Mouse (Mus musculus) hindbrain, embryonic 10.5 days (tissue): ENCODE data around the gene Lexm. TPM values are rescaled to one million over a fixed set of nuclear protein-coding genes. Genes with fewer than 3 reads are reported as not detected.
A peak's percentile ranks its signal among the peaks of the same experiment; 100 is the strongest.

Source experiments
- DNase-seq: peaks from one replicate; pipeline ENCODE4 v3.0.0-alpha.2; 2017; ENCODE audit warnings: low spot score
- H3K27ac ChIP-seq: fragments of 300-500 bp; sonication (generic); 2 replicates; pipeline ENCODE4 v1.5.1; 2016; ENCODE audit warnings: mild to moderate bottlenecking, moderate library complexity
- H3K27me3 ChIP-seq: fragments of 300-500 bp; sonication (generic); 2 replicates; pipeline ENCODE4 v1.6.1; 2016; ENCODE audit warnings: mild to moderate bottlenecking; ENCODE audit not compliant: poor library complexity, insufficient read depth, severe bottlenecking
- H3K36me3 ChIP-seq: fragments of 300-500 bp; sonication (generic); 2 replicates; pipeline ENCODE4 v1.6.1; 2016; ENCODE audit warnings: mild to moderate bottlenecking, moderate library complexity
- H3K4me1 ChIP-seq: fragments of 300-500 bp; sonication (generic); replicated peaks from 2 replicates; pipeline ENCODE4 v1.6.1; 2016; ENCODE audit warnings: mild to moderate bottlenecking
- H3K4me3 ChIP-seq: fragments of 300-500 bp; sonication (generic); 2 replicates; pipeline ENCODE4 v1.5.1; 2016; ENCODE audit warnings: mild to moderate bottlenecking, moderate library complexity
- H3K9me3 ChIP-seq: fragments of 300-500 bp; sonication (generic); 2 replicates; pipeline ENCODE4 v1.6.1; 2016; ENCODE audit warnings: mild to moderate bottlenecking, moderate library complexity
- WGBS: fragments of 180-500 bp; shearing (Covaris S2); methylation state at CpG from one replicate; pipeline ENCODE4 v1.1.7; 2016; 5-methylcytosine and 5-hydroxymethylcytosine counted together
- polyA plus RNA-seq: library from polyadenylated mRNA; unstranded; fragments of >200 nt; fragmentation: Nextera tagmentation; extraction: Ambion mirVana; gene quantifications from 2 replicates; pipeline ENCODE4 v1.2.1, GENCODE M21; 2016

Gene Lexm
- polyA plus RNA-seq, 1 experiment from 2014 or later, result 0.25 TPM

DNA sequence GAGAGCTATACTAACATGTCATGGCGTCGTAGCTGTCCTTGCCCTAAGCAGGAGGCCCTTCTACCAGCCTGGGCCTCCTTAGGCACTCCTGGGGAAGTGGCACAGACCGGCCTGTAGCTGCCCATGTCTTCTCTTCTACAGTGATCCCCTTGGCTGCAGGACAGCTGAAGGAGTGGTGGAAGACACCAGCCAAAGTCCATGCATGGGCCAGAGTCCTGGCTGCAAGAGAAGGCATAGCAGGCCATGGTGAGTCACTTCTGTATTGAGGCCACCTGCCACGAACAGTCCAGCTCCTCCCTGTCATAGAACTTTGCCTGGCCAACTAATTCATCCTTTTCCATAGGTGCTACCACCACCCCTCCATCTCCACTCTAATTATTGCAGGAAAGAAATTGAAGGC lies 1.9 kb upstream of the Lexm start:
- WGBS, result 85% methylated on average over 4 of the region's 4 CpGs
- Histone ChIP-seq H3K4me1 (peaks cover 31% of the 10 kb centered on the region), H3K36me3 (no peaks in the 10 kb centered on the region), H3K27ac (no peak overlapping the region), H3K27me3 (peaks cover 58% of the 10 kb centered on the region), H3K9me3 (no peaks in the 10 kb centered on the region), H3K4me3 (no peak overlapping the region)
- no peak for DNase-seq

DNA sequence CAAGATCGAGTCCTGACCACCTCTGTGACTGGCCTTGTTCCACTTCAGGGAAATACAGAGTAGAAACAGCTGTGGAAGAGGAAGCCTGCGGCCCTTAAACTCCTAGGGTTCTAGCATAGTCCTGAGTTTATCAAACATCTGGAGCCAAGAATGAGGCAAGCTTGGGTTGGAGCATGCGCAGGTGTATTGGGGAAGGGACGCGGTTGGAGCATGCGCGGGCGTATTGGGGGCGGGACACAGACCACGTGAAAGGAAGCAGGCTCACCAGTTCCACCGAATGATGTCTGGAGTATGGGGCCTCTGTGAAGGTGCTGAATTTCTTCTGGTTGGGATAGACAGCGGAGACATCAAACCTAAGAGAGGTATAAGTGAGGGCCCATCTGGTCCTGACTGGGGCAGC lies 1.4 kb downstream of the Lexm start:
- WGBS, result 81% methylated on average over 12 of the region's 12 CpGs
- Histone ChIP-seq H3K27ac (no peak overlapping the region), H3K4me3 (no peak overlapping the region)

DNA sequence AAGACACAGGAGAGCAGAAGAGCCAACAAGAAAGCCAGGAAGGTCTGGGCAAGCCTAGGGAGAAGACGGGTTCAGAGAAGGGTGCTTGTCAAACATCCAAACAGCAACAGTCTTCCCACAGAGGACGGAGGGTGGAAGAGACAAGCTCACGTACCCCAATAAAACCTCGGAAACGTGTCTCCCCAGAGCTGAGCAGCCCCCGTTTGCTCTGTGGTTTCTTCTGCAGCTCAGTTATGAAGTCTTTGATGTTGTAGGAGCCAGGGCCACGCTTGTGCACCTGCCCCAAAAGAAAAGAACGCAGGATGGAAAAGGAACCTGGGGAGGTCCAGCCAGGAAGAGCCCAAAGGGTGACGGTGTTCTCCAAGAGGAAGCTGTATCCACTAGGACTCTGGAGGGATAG lies 2.2 kb downstream of the Lexm start:
- no peak overlapping the region for H3K27ac ChIP-seq
- H3K27me3 ChIP-seq, result peaks cover 35% of the 10 kb centered on the region
- H3K36me3 ChIP-seq, result no peaks in the 10 kb centered on the region
- no peaks in the 10 kb centered on the region for H3K9me3 ChIP-seq
- H3K4me1 ChIP-seq, result peaks cover 20% of the 10 kb centered on the region
- no peak for DNase-seq
- WGBS, result 86% methylated on average over 9 of the region's 9 CpGs
- H3K4me3 ChIP-seq, result no peak overlapping the region

More for the DNA sequence above, 1.4 kb downstream of the Lexm start:
- H3K9me3 ChIP-seq, result no peaks in the 10 kb centered on the region
- H3K36me3 ChIP-seq, result no peaks in the 10 kb centered on the region
- DNase-seq, result no peak
- H3K4me1 ChIP-seq, result peaks cover 20% of the 10 kb centered on the region
- H3K27me3 ChIP-seq, result peaks cover 36% of the 10 kb centered on the region

DNA sequence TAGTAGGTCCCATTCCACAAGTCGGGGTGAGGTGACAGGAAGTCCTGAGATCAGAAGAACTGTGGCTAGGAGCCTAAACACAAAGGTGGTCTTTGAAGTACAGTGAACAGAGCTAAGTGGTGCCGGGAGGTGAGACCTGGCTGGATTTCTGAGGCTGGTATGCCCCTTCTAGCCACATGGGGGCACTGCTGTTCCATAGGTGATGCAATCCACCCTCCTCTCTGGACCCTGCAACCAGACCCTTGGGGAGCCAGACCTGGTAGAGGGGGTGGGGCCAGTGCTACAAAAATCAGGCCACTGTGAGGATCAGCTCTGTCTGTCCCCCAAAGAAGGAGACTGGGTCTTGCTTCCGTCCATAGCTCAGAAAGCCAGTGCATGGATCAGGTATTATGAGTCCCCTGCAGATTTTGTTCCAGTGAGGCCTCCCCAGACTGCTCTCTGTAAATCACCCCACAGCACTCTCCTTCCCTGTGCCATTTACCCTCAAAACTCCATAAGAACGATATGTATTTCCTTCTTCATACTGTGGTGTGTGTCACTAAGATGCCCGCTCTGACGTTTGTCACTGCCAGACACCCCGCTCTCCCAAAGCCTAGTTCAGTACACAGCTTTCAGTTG lies 2.8 kb downstream of the Lexm start:
- Histone ChIP-seq H3K27ac (no peak overlapping the region), H3K27me3 (peaks cover 31% of the 10 kb centered on the region), H3K4me3 (no peak overlapping the region), H3K9me3 (no peaks in the 10 kb centered on the region), H3K4me1 (peaks cover 20% of the 10 kb centered on the region), H3K36me3 (no peaks in the 10 kb centered on the region)
- DNase-seq, result peak; percentile 78
- 45% methylated on average over 7 of the region's 7 CpGs for WGBS

DNA sequence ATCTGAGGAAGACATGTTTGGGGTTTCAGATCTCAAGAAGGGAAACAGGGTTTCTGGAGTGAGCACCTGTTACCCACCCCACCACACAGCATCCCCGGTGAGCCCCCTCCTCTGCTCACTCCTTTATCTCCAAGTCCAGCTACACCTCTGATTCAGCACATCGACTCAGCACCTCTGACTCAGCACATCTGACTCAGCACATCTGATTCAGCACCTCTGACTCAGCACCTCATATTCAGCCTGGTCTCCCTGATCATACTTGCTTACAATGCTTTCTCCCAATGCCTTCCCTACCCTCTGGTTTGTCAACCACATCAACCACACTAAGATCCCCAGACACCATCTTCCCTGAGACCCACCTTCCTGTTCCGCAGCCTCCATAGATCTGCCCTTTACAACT lies 3.5 kb downstream of the Lexm start:
- Histone ChIP-seq H3K27ac (no peak overlapping the region), H3K4me1 (peaks cover 20% of the 10 kb centered on the region)
- 79% methylated on average over 3 of the region's 3 CpGs for WGBS

DNA sequence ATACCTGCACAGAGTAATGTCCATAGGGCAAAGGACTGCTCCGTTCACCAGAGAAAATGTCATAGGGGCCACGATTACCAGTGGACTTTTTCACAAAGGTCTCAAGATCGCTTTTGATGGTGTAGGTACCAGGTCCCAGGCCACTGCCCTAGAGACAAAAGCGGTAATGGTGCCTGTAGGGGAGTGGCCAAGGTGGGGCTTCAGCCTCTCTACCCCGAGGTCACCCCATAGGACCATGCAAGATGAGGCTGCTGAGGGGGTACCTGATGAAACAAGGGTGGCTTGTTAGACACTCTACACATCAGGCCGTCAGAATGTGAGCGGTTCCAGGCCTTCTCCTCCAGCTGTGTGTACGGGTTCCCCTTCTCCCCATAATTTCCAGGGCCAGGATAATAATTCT lies 3.9 kb downstream of the Lexm start:
- Histone ChIP-seq H3K4me3 (no peak overlapping the region), H3K4me1 (peaks cover 20% of the 10 kb centered on the region), H3K27me3 (peaks cover 31% of the 10 kb centered on the region), H3K9me3 (no peaks in the 10 kb centered on the region), H3K27ac (no peak overlapping the region), H3K36me3 (no peaks in the 10 kb centered on the region)
- WGBS, result 78% methylated on average over 8 of the region's 8 CpGs
- no peak for DNase-seq

More for the DNA sequence above, 3.5 kb downstream of the Lexm start:
- Histone ChIP-seq H3K4me3 (no peak overlapping the region), H3K27me3 (peaks cover 31% of the 10 kb centered on the region), H3K9me3 (no peaks in the 10 kb centered on the region), H3K36me3 (no peaks in the 10 kb centered on the region)
- no peak for DNase-seq

DNA sequence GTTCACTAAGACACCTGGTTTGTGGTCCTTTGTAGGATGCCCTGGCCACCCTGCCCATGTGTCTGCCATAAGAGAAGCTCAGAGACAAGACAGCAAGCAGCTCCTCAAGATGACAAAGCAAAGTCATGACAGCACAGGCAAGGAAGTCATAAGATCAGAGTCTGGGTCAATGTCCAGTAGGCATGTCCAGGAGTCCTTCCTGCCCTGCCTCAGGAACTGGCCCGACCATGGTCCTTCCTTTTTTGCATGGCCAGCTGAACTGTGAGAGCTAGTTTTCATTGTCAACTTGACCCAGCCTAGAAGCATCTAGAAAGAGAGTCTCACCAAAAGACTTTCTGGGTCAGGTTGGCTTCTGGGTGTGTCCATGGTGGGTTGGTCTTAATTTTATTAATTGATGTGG lies 9.1 kb downstream of the Lexm start:
- WGBS, result 100% methylated on average over 1 of the region's 1 CpGs
- DNase-seq, result no peak
- H3K36me3 ChIP-seq, result no peaks in the 10 kb centered on the region

DNA sequence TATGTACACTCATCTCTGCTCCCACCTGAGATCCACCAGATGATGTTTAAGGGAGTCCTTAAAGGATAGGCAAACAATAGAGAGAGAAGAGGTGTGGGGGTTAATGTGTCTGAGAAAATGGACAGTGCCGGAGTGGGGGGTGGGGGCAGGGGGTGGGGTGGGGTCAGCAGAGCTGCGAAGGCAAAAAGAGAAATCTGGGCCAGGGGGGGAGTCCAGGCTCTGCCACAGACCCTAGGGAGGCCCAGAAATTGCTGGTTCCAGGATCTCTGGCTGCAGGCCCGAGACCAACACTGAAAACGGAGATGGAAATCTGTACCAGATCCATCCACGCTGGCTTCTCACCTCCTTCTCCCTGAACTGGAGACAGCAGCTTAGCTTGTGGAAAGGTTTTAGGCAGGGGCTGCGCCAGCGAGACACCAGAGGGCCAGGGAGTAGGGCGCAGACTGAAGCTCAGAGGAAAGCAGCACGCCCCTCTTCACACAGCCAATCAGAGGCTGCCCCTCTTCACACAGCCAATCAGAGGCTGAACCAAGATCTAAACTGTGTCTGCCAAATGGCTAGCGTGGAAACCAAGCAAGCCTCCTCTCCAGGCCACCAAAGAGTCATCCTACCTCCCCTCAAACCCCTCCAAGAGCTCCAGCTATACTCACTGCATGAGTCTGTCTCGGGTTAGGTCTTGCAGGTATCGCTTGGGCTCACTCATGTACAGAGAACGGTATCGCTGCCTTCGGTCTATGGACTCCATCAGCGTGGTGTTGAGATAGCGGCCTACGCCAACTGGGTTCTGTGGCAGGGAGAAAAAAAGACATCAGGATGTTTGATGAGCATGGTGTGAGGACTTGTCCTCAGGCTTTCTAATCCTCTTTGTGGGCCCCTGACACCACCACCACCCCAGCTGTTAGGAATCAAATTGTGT lies 10.1 kb downstream of the Lexm start:
- Histone ChIP-seq H3K27me3 (no peaks in the 10 kb centered on the region), H3K4me1 (peaks cover 9% of the 10 kb centered on the region), H3K4me3 (peak overlapping the region; percentile 16), H3K36me3 (no peaks in the 10 kb centered on the region), H3K27ac (peak overlapping the region; percentile 73), H3K9me3 (no peaks in the 10 kb centered on the region; the same call in 1 of the 2 replicates)
- WGBS, result 45% methylated on average over 18 of the region's 18 CpGs
- peak; percentile 61 for DNase-seq

More for the DNA sequence above, 9.1 kb downstream of the Lexm start:
- Histone ChIP-seq H3K4me1 (peaks cover 9% of the 10 kb centered on the region), H3K27ac (no peak overlapping the region), H3K27me3 (peaks cover 4% of the 10 kb centered on the region; the same call in 1 of the 2 replicates), H3K4me3 (no peak overlapping the region), H3K9me3 (no peaks in the 10 kb centered on the region; the same call in 1 of the 2 replicates)

DNA sequence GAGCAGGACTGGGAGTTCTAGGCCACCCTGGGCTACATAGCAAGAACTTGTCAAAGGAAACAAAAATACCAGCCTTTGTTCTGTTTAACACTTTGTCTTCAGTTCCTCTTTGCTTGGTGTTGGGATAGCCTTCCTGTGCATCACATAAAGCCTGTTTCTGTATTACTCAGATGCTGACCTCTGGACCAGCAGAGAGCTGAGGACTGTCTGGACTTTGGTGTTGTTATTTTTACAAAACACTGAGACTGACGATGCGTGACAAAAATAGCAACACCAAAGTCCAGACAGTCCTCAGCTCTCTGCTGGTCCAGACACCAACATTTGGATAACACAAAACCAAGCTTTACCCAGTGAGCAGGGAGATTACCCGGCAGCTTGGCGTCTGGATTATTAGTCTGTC lies 16.3 kb downstream of the Lexm start:
- Histone ChIP-seq H3K36me3 (no peaks in the 10 kb centered on the region), H3K4me1 (no peaks in the 10 kb centered on the region), H3K27me3 (no peaks in the 10 kb centered on the region), H3K4me3 (no peak overlapping the region), H3K27ac (no peak overlapping the region), H3K9me3 (no peaks in the 10 kb centered on the region)
- 86% methylated on average over 4 of the region's 4 CpGs for WGBS
- DNase-seq, result no peak

DNA sequence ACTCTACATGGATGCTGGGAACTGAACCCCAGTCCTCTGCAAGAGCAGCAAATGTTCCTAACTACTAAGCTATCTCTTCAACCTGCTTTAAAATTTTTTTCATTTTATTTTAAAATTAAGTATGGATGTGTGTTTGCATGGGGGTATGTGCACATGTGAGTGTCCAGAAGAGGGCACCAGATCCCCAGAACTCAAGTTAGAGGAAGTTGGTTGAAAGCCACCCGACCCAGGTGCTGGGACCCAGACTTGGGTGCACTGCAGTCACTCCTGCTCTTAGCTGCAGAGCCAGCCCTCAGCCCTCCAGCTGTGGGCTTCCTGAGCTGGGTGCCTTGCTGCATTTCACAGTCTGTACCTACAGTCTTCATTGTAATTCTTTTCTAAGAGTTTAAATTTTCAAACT lies 17.6 kb downstream of the Lexm start:
- no peak overlapping the region for H3K27ac ChIP-seq
- H3K36me3 ChIP-seq, result no peaks in the 10 kb centered on the region
- no peaks in the 10 kb centered on the region for H3K4me1 ChIP-seq
- H3K9me3 ChIP-seq, result no peaks in the 10 kb centered on the region
- H3K4me3 ChIP-seq, result no peak overlapping the region
- WGBS, result 50% methylated on average over 1 of the region's 1 CpGs
- DNase-seq, result no peak
- no peaks in the 10 kb centered on the region for H3K27me3 ChIP-seq

DNA sequence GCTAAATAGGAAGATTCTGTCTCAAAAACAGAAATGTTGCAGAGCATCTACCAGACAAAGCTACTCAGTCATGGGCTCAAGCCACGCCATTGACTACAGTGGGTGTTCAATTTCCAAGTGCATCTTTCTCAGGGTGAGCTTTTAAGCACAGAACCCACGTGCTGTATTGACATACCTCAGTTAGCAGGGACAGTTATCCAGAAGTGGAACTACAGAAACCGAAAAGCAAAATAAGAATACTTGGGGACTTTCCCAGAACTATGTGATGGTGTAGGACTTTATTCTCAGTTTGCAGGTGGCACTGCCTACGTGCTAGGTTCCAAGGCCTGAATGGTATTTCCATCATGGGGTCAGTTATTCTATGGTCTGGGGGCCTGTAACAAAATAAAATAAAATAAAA lies 19.3 kb downstream of the Lexm start:
- 87% methylated on average over 4 of the region's 4 CpGs for WGBS
- DNase-seq, result no peak
- H3K4me3 ChIP-seq, result no peak overlapping the region

DNA sequence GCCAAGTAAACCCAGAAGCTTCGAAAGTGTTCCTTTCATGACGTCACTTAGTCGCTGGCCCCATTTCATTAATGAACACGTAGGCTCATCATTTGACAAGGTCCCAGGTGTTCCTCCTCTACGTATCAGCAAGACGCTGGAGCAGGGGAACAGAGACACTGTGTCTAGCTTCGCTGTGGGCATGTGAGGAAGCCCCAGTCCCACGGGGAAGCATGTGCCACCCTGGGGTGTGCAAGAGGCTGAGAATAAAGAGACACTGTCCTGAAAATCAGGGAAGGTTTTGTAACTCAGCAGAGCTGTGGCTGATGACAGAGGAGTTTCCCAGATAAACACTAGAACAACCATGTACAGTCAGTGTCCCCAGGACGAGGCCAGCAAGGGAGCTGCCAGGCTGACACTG lies 20.0 kb downstream of the Lexm start:
- Histone ChIP-seq H3K9me3 (no peaks in the 10 kb centered on the region), H3K4me3 (no peak overlapping the region), H3K27ac (no peak overlapping the region), H3K36me3 (no peaks in the 10 kb centered on the region), H3K27me3 (no peaks in the 10 kb centered on the region), H3K4me1 (no peaks in the 10 kb centered on the region)
- WGBS, result 83% methylated on average over 9 of the region's 9 CpGs
- no peak for DNase-seq

More for the DNA sequence above, 19.3 kb downstream of the Lexm start:
- Histone ChIP-seq H3K4me1 (no peaks in the 10 kb centered on the region), H3K27me3 (no peaks in the 10 kb centered on the region), H3K36me3 (no peaks in the 10 kb centered on the region), H3K27ac (no peak overlapping the region), H3K9me3 (no peaks in the 10 kb centered on the region)

DNA sequence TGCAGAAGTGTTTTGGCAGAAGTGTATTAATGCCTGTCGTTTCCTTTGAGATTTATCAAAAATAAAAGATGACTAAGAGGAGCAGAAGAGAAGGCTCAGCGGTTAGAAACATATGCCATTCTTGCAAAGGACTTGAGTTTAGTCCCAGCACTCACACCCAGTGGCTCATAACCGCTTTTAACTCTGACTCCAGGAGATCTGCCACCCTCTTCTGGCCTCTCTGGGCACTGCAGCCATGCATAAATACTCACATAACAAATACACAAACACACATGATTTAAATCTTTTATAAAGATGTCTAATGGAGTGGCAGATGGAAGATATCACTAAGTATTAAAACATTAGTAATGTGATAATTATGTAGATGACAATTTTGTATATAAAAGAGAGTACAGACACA lies 20.8 kb downstream of the Lexm start:
- no peak overlapping the region for H3K27ac ChIP-seq
- 64% methylated on average over 3 of the region's 3 CpGs for WGBS
- no peaks in the 10 kb centered on the region for H3K9me3 ChIP-seq
- peaks cover 5% of the 10 kb centered on the region for H3K36me3 ChIP-seq
- DNase-seq, result no peak
- no peak overlapping the region for H3K4me3 ChIP-seq
- H3K4me1 ChIP-seq, result no peaks in the 10 kb centered on the region
- no peaks in the 10 kb centered on the region for H3K27me3 ChIP-seq
